Mouse (Mus musculus) lung, adult 2 months (tissue): ENCODE results near the gene D330045A20Rik.

Experiments used
- CTCF ChIP-seq: fragments of 200-500 bp; IDR thresholded peaks from 2 replicates; pipeline ENCODE4 v1.5.1; 2011; ENCODE audit warnings: mild to moderate bottlenecking, low read length, control low read depth; ENCODE audit not compliant: insufficient read depth
- POLR2A ChIP-seq: fragments of 200-500 bp; IDR thresholded peaks from 2 replicates; pipeline ENCODE4 v1.6.1; 2011; ENCODE audit warnings: low read depth, mild to moderate bottlenecking, control low read depth, low read length, borderline replicate concordance; ENCODE audit errors: extremely low read depth

DNA sequence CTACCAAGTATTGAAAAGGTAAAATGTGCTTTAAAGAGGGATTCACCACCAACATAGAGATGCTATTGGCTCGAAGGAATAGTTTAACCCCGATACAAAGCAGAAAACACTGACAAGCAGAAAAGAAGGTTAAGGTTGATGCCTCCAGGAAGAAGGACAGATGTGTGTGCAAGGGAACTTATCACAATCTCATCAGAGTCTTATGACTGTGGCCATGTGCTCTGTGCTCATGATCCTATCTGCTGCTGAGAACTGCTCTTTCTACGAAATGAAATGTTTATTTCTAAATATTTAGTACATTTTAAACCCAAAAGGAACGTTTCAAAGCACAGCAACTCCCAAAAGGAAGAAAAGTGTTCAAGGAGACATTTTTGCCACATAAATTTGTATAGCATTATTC lies 52.1 kb downstream of the D330045A20Rik start:
- TF ChIP-seq CTCF (no peak), POLR2A (no peak)
